Mouse (Mus musculus) stomach, embryonic 15.5 days (tissue): ENCODE results near the gene Sdsl. TPM values are rescaled to one million over a fixed set of nuclear protein-coding genes. Genes with fewer than 3 reads are reported as not detected.

Experiments
- ATAC-seq: fragments of 200-750 bp; cut with Nextera tagmentation; 2 replicates; pipeline ENCODE4 v1.8.0; 2017; ENCODE audit warnings: low read depth, moderate number of reproducible peaks, moderate TSS enrichment; ENCODE audit not compliant: insufficient read depth, low FRiP score
- H3K27ac ChIP-seq: fragments of 300-500 bp; sonication (generic); 2 replicates; pipeline ENCODE4 v1.5.1; 2015; ENCODE audit warnings: mild to moderate bottlenecking, inconsistent platforms
- H3K27me3 ChIP-seq: fragments of 300-500 bp; sonication (generic); replicated peaks from 2 replicates; pipeline ENCODE4 v1.6.1; 2015; ENCODE audit warnings: inconsistent platforms
- H3K36me3 ChIP-seq: fragments of 300-500 bp; sonication (generic); 2 replicates; pipeline ENCODE4 v1.6.1; 2015; ENCODE audit warnings: inconsistent platforms
- H3K4me1 ChIP-seq: fragments of 300-500 bp; sonication (generic); 2 replicates; pipeline ENCODE4 v1.6.1; 2015; ENCODE audit warnings: inconsistent platforms
- H3K4me2 ChIP-seq: fragments of 300-500 bp; sonication (generic); 2 replicates; pipeline ENCODE4 v1.6.1; 2015; ENCODE audit warnings: mild to moderate bottlenecking, inconsistent platforms
- H3K4me3 ChIP-seq: fragments of 300-500 bp; sonication (generic); replicated peaks from 2 replicates; pipeline ENCODE4 v1.5.1; 2015; ENCODE audit warnings: inconsistent platforms
- H3K9ac ChIP-seq: fragments of 300-500 bp; sonication (generic); 2 replicates; pipeline ENCODE4 v1.6.1; 2015; ENCODE audit warnings: inconsistent platforms
- H3K9me3 ChIP-seq: fragments of 300-500 bp; sonication (generic); 2 replicates; pipeline ENCODE4 v1.6.1; 2016; ENCODE audit warnings: inconsistent platforms
- WGBS: fragments of 180-500 bp; shearing (Covaris S2); methylation state at CpG from one replicate; pipeline ENCODE4 v1.1.7; 2015; 5-methylcytosine and 5-hydroxymethylcytosine counted together
- polyA plus RNA-seq: library from polyadenylated mRNA; unstranded; fragments of >200 nt; fragmentation: Nextera tagmentation; extraction: Ambion mirVana; gene quantifications from 2 replicates; pipeline ENCODE4 v1.2.1, GENCODE M21; 2015

Sdsl gene
- polyA plus RNA-seq, 1 experiment from 2014 or later, result 15.9 TPM

- peak overlapping the region; percentile 33 for H3K4me3 ChIP-seq
- no peaks in the 10 kb centered on the region for H3K36me3 ChIP-seq
- H3K27ac ChIP-seq, result no peak overlapping the region
- H3K9me3 ChIP-seq, result no peaks in the 10 kb centered on the region
- H3K27me3 ChIP-seq, result peaks cover 62% of the 10 kb centered on the region
- H3K4me1 ChIP-seq, result peaks cover 14% of the 10 kb centered on the region
- ATAC-seq, result 0 out of 2 replicates have a peak, but pooled peaks have one; percentile 25
- no peak overlapping the region for H3K9ac ChIP-seq
- WGBS, result 4% methylated on average over 14 of the region's 14 CpGs
- H3K4me2 ChIP-seq, result peak overlapping the region; percentile 57
These were observed 31.9 kb downstream of the Sdsl start for GRCm38 (mm10) chr5:120440733-120441132.

GRCm38 (mm10) chr5:120439887-120440670, 32.5 kb downstream of the Sdsl start:
- H3K27ac ChIP-seq, result no peak overlapping the region
- H3K4me3 ChIP-seq, result peak overlapping the region; percentile 33
- no peaks in the 10 kb centered on the region for H3K9me3 ChIP-seq
- no peak overlapping the region for H3K9ac ChIP-seq
- peak overlapping the region; percentile 57 for H3K4me2 ChIP-seq
- no peaks in the 10 kb centered on the region for H3K36me3 ChIP-seq
- peaks cover 67% of the 10 kb centered on the region for H3K27me3 ChIP-seq
- WGBS, result under 1% methylated on average over 61 of the region's 61 CpGs
- no peak for ATAC-seq
- peaks cover 17% of the 10 kb centered on the region for H3K4me1 ChIP-seq

DNA sequence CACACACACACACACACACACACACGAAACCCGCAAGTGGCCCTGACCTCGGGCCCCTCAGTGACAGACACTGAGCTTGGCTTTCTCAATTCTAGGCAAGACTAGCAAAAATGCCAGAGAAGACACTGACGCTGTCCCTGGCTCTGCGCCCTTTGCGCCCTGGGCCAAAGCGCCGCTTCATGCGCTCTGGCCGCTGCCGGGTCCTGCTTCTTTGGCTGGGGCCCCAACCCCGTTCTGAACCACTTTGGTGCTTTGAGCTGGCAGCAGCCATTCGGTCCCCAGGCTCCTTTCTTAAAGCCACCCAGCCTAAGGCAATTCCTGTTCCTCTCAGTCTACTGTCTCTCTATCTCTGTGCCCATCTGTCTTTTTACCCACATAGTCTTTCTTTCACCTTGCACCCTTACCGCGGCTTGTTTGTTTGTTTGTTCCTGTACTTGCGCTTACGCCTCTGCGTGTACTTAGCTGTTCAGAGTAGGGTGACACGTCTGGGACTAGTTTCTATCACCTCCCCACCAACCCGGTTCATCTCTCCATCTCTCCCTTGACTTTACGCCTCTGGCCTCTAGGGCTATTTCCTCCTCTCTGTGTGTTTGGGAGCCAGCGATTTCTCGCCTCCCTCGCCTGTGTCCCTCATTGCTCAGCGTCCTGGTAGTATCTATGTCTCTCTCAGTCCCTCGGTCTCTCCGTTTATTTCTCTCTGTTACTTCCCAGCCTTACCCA, 33.5 kb downstream of the Sdsl start:
- no peaks in the 10 kb centered on the region for H3K36me3 ChIP-seq
- no peak overlapping the region for H3K9ac ChIP-seq
- peaks cover 69% of the 10 kb centered on the region for H3K27me3 ChIP-seq
- peaks cover 17% of the 10 kb centered on the region for H3K4me1 ChIP-seq
- H3K4me3 ChIP-seq, result peak overlapping the region; percentile 33
- 2% methylated on average over 27 of the region's 27 CpGs for WGBS
- no peak for ATAC-seq
- H3K27ac ChIP-seq, result no peak overlapping the region
- H3K9me3 ChIP-seq, result no peaks in the 10 kb centered on the region
- no peak overlapping the region for H3K4me2 ChIP-seq

GRCm38 (mm10) chr5:120438469-120438868, 34.1 kb downstream of the Sdsl start:
- Histone ChIP-seq H3K27me3 (peaks cover 76% of the 10 kb centered on the region), H3K4me2 (no peak overlapping the region), H3K4me3 (no peak overlapping the region), H3K27ac (no peak overlapping the region), H3K4me1 (peaks cover 17% of the 10 kb centered on the region), H3K9ac (no peak overlapping the region), H3K9me3 (no peaks in the 10 kb centered on the region), H3K36me3 (no peaks in the 10 kb centered on the region)
- no peak for ATAC-seq
- WGBS, result 2% methylated on average over 13 of the region's 13 CpGs

GRCm38 (mm10) chr5:120437986-120438385, 34.6 kb downstream of the Sdsl start:
- Histone ChIP-seq H3K9ac (no peak overlapping the region), H3K27ac (no peak overlapping the region), H3K27me3 (peaks cover 80% of the 10 kb centered on the region), H3K9me3 (no peaks in the 10 kb centered on the region), H3K4me1 (peaks cover 17% of the 10 kb centered on the region), H3K4me3 (peak overlapping the region; percentile 11), H3K4me2 (peak overlapping the region; percentile 42), H3K36me3 (no peaks in the 10 kb centered on the region)
- no peak for ATAC-seq
- 1% methylated on average over 33 of the region's 33 CpGs for WGBS

- H3K4me3 ChIP-seq, result peak overlapping the region; percentile 11; the same call in 1 of the 2 replicates
These were observed 35.1 kb downstream of the Sdsl start for GRCm38 (mm10) chr5:120437539-120437938.

GRCm38 (mm10) chr5:120436885-120437495, 35.6 kb downstream of the Sdsl start:
- Histone ChIP-seq H3K36me3 (no peaks in the 10 kb centered on the region), H3K27me3 (peaks cover 86% of the 10 kb centered on the region), H3K4me3 (no peak overlapping the region), H3K9me3 (no peaks in the 10 kb centered on the region), H3K9ac (no peak overlapping the region), H3K4me2 (no peak overlapping the region), H3K4me1 (peaks cover 18% of the 10 kb centered on the region), H3K27ac (no peak overlapping the region)
- under 1% methylated on average over 18 of the region's 18 CpGs for WGBS
- no peak for ATAC-seq

More at GRCm38 (mm10) chr5:120437539-120437938, 35.1 kb downstream of the Sdsl start:
- no peaks in the 10 kb centered on the region for H3K9me3 ChIP-seq
- peaks cover 81% of the 10 kb centered on the region for H3K27me3 ChIP-seq
- H3K4me2 ChIP-seq, result peak overlapping the region; percentile 42
- ATAC-seq, result no peak
- 1% methylated on average over 17 of the region's 17 CpGs for WGBS
- no peak overlapping the region for H3K9ac ChIP-seq
- peaks cover 17% of the 10 kb centered on the region for H3K4me1 ChIP-seq
- no peak overlapping the region for H3K27ac ChIP-seq
- H3K36me3 ChIP-seq, result no peaks in the 10 kb centered on the region

DNA sequence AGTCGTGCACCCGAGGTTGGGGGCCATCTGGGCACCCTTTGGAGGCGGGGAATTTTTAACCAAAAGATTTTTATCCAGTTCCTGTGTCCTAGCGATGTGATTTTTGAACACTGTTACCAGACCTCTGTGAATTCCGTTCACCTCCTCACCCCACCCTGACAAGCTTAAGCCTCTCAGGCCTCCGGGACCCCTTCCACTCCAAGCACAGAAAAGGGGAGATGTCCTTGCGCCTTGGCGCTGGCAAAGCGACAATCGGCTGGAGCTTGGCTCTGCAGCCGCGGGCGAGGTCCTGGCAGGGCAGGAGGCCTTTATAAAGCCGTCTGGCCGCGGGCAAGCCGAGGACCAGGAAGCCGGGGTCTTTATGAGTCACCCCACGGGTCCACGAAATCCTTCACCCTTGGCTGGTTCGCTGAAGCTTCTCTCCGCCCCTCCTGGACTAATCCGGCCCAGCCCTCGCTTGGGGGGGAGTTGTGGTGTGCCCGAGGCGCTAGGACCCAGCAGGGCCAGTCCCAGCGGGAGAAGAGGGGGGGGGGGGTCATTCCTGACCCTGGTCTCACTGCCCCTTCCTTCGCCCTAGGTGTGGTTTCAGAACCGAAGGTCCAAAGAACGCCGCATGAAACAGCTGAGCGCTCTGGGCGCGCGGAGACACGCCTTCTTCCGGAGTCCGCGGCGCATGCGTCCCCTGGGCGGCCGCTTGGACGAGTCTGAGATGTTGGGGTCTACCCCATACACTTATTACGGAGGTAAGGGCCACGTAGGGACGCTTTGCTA, 36.7 kb downstream of the Sdsl start:
- Histone ChIP-seq H3K27ac (no peak overlapping the region), H3K4me2 (peak overlapping the region; percentile 70), H3K9me3 (no peaks in the 10 kb centered on the region), H3K36me3 (no peaks in the 10 kb centered on the region), H3K27me3 (peaks cover 96% of the 10 kb centered on the region), H3K9ac (no peak overlapping the region), H3K4me3 (peak overlapping the region; percentile 41), H3K4me1 (peaks cover 21% of the 10 kb centered on the region)
- WGBS, result 1% methylated on average over 47 of the region's 47 CpGs
- ATAC-seq, result no peak

DNA sequence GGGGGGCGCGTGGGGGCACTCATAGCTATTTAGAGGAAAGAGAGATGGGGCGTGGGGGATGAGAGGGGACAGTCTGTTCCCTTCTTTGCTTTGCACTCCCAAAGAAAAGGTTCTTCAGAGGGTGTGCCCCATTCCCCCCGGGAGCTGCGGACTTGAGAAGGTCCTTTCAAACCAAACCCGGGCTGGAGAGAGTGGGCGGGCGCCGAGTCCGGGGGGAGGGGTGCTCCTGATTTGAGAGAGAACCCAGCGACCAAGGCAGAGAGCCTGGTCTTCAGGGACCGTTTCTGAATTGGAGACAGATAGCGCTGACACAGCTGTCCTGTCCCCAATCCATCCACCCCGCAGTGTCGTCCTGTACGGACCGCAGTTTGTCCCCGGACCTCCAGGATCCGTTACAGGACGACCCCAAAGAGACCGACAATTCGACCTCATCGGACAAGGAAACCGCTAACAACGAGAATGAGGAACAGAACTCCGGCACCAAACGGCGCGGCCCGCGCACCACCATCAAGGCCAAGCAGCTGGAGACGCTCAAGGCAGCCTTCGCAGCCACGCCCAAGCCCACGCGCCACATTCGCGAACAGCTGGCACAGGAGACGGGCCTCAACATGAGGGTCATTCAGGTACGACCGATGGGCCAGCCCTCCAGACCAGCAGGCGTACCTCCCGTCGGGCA, 37.5 kb downstream of the Sdsl start:
- Histone ChIP-seq H3K9me3 (no peaks in the 10 kb centered on the region), H3K4me1 (peaks cover 19% of the 10 kb centered on the region), H3K4me3 (no peak overlapping the region), H3K4me2 (peak overlapping the region; percentile 70; the same call in 1 of the 2 replicates), H3K27ac (no peak overlapping the region), H3K27me3 (peaks cover 96% of the 10 kb centered on the region), H3K9ac (no peak overlapping the region), H3K36me3 (no peaks in the 10 kb centered on the region)
- no peak for ATAC-seq
- WGBS, result under 1% methylated on average over 44 of the region's 44 CpGs

GRCm38 (mm10) chr5:120434231-120434735, 38.3 kb downstream of the Sdsl start:
- no peak overlapping the region for H3K4me3 ChIP-seq
- peaks cover 96% of the 10 kb centered on the region for H3K27me3 ChIP-seq
- 2% methylated on average over 21 of the region's 21 CpGs for WGBS
- H3K9ac ChIP-seq, result no peak overlapping the region
- no peak overlapping the region for H3K4me2 ChIP-seq
- no peaks in the 10 kb centered on the region for H3K36me3 ChIP-seq
- H3K9me3 ChIP-seq, result no peaks in the 10 kb centered on the region
- peaks cover 14% of the 10 kb centered on the region for H3K4me1 ChIP-seq
- H3K27ac ChIP-seq, result no peak overlapping the region
- ATAC-seq, result no peak
